Mouse (Mus musculus) ES-Bruce4 (cell line): Measurements from ENCODE around the gene Wnt2b. TPM values are rescaled to one million over a fixed set of nuclear protein-coding genes. Genes with fewer than 3 reads are reported as not detected.

Experiments
- H3K27ac ChIP-seq: 2 replicates; pipeline ENCODE4 v1.5.1; 2012; ENCODE audit warnings: low read length, inconsistent platforms; ENCODE audit not compliant: insufficient read depth
- H3K27me3 ChIP-seq: 2 replicates; pipeline ENCODE4 v1.6.1; 2012; ENCODE audit warnings: mild to moderate bottlenecking, low read length, inconsistent platforms; ENCODE audit not compliant: control insufficient read depth, poor library complexity, insufficient read depth, severe bottlenecking
- H3K36me3 ChIP-seq: 2 replicates; pipeline ENCODE4 v1.6.1; 2012; ENCODE audit warnings: inconsistent platforms, mild to moderate bottlenecking, low read length, moderate library complexity; ENCODE audit not compliant: control insufficient read depth, poor library complexity, insufficient read depth, severe bottlenecking
- H3K4me1 ChIP-seq: one replicate; pipeline ENCODE4 v1.8.1; 2011; ENCODE audit warnings: low read length; ENCODE audit not compliant: control insufficient read depth, insufficient read depth
- H3K4me3 ChIP-seq: 2 replicates; pipeline ENCODE4 v1.5.1; 2011; ENCODE audit warnings: low read depth, mild to moderate bottlenecking, low read length
- H3K9ac ChIP-seq: 2 replicates; pipeline ENCODE4 v1.6.1; 2012; ENCODE audit warnings: low read depth, mild to moderate bottlenecking, inconsistent platforms; ENCODE audit not compliant: poor library complexity, severe bottlenecking
- H3K9me3 ChIP-seq: replicated peaks from 2 replicates; pipeline ENCODE4 v1.6.1; 2012; ENCODE audit warnings: mild to moderate bottlenecking, low read length, inconsistent platforms; ENCODE audit not compliant: control insufficient read depth, poor library complexity, insufficient read depth, severe bottlenecking
- CTCF ChIP-seq: IDR thresholded peaks from one replicate; pipeline ENCODE4 v1.8.1; 2011; ENCODE audit warnings: low read depth, low read length
- EP300 ChIP-seq: IDR thresholded peaks from 2 replicates; pipeline ENCODE4 v1.6.1; 2011; ENCODE audit warnings: low read depth, low read length; ENCODE audit not compliant: insufficient read depth
- POLR2A ChIP-seq: IDR thresholded peaks from one replicate; pipeline ENCODE4 v1.8.1; 2011; ENCODE audit warnings: low read length; ENCODE audit not compliant: insufficient read depth
- polyA plus RNA-seq: library from polyadenylated mRNA; stranded (reverse); fragments of >200 nt; gene quantifications from 2 replicates; pipeline ENCODE4 v1.2.4, GENCODE M21; 2011; ENCODE audit warnings: low read depth; ENCODE audit not compliant: missing spikeins, insufficient read depth, insufficient read length

Gene Wnt2b
- polyA plus RNA-seq, 1 experiment: 1.8 TPM

DNA sequence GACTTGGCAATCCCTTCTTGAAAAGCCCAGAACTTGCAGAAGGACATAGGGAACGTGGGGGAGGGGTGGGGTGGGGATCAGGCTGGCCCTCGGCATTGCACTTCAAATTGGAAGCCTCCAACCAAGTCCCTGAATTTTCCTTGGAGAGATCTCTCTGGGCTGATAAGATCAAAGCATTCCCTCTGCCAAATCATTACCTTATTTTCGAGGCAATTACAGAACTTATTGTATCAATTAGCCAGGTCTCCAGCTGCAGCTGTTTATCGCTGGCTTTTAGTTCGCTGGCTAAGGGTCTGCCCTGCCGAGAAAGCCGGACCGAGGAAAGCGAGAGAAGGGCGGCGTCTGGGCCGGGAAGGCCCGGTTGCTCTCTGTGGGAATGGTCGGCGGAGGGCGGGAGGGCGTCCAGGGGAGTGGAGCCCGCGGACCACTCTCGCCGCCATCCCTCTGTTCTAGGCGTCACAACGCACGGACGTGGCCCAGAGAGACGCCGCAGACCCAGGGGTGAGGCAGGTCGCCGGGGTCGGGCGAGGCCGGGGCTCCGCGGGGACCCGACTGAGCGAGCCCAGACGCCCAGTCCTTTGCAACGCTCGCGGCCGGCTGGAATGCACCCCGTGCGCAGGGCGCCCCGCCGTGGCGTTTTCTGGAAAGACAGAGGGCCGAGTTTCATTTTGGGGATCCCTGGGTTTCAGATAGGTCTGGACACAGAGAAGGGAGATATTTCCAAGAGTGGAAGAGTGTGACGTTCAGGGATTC lies 6.0 kb upstream of the Wnt2b start:
- Histone ChIP-seq H3K27ac (no peak overlapping the region), H3K9ac (peak overlapping the region; percentile 70), H3K4me3 (peak overlapping the region; percentile 78), H3K4me1 (no peaks in the 10 kb centered on the region), H3K9me3 (0 out of 2 replicates have a peak, but pooled peaks cover 4% of the 10 kb centered on the region), H3K27me3 (peaks cover 2% of the 10 kb centered on the region; the same call in 1 of the 2 replicates), H3K36me3 (no peaks in the 10 kb centered on the region)
- TF ChIP-seq EP300 (no peak), CTCF (peak; percentile 66)

DNA sequence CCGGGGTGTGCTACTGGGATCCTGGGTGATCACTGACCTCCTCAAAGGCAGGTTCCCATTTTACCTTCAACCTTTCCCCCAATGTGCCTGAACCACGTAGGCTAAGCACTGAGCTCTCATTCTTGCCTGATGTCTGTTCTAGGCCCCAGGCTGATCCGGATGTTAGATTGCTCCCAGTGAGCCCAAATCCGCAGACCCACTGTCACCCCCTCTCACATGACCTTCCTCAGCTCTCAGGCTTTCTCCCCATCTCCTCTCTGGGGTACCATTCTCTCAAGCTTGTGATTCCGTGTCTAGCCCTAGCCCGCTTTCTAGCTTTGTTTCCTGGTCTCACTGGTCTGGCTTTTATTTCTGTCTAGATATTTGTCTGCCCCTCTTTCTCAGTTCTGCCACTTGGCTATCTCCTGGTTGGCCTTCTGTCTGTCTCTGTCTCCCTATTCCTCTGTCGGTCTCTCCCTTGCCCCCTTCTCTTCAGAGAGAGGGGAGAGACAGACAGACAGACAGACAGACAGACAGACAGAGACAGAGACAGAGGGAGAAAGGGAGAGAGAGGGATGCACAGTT lies 4.4 kb upstream of the Wnt2b start:
- Histone ChIP-seq H3K4me1 (no peaks in the 10 kb centered on the region), H3K36me3 (no peaks in the 10 kb centered on the region), H3K9me3 (0 out of 2 replicates have a peak, but pooled peaks cover 4% of the 10 kb centered on the region), H3K4me3 (no peak overlapping the region), H3K9ac (no peak overlapping the region), H3K27ac (no peak overlapping the region), H3K27me3 (peaks cover 10% of the 10 kb centered on the region)
- no peak for TF ChIP-seq POLR2A
- TF ChIP-seq CTCF: no peak
- TF ChIP-seq EP300: no peak

DNA sequence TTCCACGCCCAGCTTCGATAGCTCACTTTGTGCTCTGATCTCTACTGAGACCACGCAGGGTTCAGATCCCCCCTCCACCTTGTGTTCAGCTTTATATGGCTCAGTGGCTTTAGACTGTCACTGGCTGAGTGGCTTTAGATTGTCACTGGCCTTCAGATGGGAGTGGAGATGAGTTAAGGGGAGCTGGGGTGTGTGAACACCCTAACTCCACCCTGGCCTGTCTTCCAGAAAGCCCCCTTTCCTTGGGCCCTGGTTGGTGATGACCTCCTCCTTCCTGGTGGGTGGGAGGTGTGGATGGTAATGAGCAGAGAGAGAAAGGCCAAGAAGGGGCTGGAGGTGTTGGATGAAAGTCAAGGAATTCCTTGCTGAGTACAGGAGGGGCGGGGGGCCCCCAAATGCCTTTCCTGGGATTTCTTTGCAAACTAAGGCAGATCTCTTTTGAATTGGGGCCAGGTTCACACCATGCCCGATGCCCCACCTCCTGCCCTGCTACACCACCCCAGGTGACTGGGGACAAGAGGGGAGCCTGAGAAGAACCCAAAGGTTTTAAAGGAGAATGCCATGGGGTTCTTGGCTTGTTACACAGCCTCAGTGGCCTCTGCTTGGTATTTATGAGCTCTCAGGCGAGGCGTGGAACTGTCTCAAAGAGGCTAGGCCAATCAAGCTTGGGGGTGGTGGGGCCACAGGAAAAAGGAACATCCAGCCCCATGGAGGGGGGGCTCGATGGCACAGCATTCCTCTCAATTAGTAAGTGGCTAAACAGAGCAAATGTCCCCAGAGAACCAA lies 3.5 kb upstream of the Wnt2b start:
- Histone ChIP-seq H3K4me1 (no peaks in the 10 kb centered on the region), H3K36me3 (no peaks in the 10 kb centered on the region), H3K27ac (no peak overlapping the region), H3K4me3 (no peak overlapping the region), H3K9me3 (no peaks in the 10 kb centered on the region), H3K9ac (no peak overlapping the region), H3K27me3 (peaks cover 11% of the 10 kb centered on the region)
- TF ChIP-seq CTCF (no peak), POLR2A (no peak), EP300 (no peak)

DNA sequence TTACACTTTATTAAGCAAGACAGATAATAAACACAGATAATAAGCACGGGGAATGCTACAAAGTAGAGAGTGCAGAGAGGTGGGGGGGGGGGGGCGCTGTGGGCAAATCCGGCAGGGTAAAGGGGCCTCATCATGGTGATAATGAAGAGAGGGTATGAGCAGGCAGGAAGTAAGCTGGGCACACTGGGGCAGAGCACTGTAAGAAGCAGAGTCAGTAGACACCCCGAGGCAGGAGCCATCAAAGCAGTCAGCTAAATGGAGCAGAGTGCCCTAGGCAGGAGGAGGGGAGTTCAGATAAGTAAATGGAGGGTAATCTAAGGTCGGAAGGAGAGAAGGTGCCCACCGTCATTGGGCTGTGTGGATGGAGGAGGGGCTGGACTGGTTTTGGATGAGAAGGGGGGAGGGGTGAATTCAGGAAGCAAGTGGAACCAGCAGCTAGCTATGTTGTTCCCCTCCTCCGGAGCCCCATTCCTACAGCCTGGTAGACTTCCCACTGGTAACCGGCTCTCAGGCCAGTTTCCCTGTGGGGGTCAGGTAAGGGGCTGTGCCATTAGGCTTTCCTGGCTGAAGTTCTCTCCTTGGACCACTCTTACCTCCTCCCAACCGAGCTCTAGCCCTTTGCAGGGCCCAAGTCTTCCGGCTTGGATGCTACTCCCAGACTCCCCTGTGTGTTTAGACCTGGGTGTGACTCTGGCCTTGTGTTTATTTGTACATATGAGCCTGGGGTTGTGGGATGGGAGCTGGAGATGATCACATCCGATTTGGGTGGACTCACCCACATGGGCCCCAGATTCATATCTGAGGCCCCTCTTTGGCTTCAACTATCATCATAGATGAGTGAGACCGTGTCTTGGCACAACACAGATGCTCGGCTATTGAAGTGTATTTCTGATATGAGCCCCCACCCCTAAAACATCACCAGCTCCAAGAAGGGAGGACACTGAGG lies 1.9 kb upstream of the Wnt2b start:
- no peak overlapping the region for H3K4me3 ChIP-seq
- H3K27ac ChIP-seq: no peak overlapping the region

GRCm38 (mm10) chr3:104962866-104963265 lies 1.1 kb upstream of the Wnt2b start:
- Histone ChIP-seq H3K27me3 (peaks cover 12% of the 10 kb centered on the region), H3K9me3 (no peaks in the 10 kb centered on the region), H3K4me1 (no peaks in the 10 kb centered on the region), H3K4me3 (no peak overlapping the region), H3K36me3 (no peaks in the 10 kb centered on the region), H3K9ac (no peak overlapping the region), H3K27ac (no peak overlapping the region)
- TF ChIP-seq EP300 (no peak), CTCF (no peak), POLR2A (no peak)

More for the DNA sequence above, 1.9 kb upstream of the Wnt2b start:
- no peaks in the 10 kb centered on the region for H3K9me3 ChIP-seq
- no peaks in the 10 kb centered on the region for H3K36me3 ChIP-seq
- no peak overlapping the region for H3K9ac ChIP-seq
- peaks cover 12% of the 10 kb centered on the region for H3K27me3 ChIP-seq
- TF ChIP-seq POLR2A: no peak
- TF ChIP-seq EP300: no peak
- TF ChIP-seq CTCF: no peak
- H3K4me1 ChIP-seq: no peaks in the 10 kb centered on the region
